Mouse (Mus musculus) lung, embryonic 14.5 days (tissue): ENCODE results near the gene Smg6. TPM values are rescaled to one million over a fixed set of nuclear protein-coding genes. Genes with fewer than 3 reads are reported as not detected.

Experiments used
- ATAC-seq: fragments of 200-750 bp; cut with Nextera tagmentation; 2 replicates; pipeline ENCODE4 v1.8.0; 2017; ENCODE audit warnings: mild to moderate bottlenecking, moderate TSS enrichment, moderate library complexity; ENCODE audit not compliant: insufficient read depth
- DNase-seq: peaks from one replicate; pipeline ENCODE4 v3.0.0-alpha.2; 2015
- H3K27ac ChIP-seq: fragments of 300-500 bp; sonication (generic); 2 replicates; pipeline ENCODE4 v1.5.1; 2014; ENCODE audit warnings: low read depth, mild to moderate bottlenecking, moderate library complexity
- H3K27me3 ChIP-seq: fragments of 300-500 bp; sonication (generic); 2 replicates; pipeline ENCODE4 v1.6.1; 2014; ENCODE audit warnings: low read length, control low read depth; ENCODE audit not compliant: insufficient read depth
- H3K36me3 ChIP-seq: fragments of 300-500 bp; sonication (generic); 2 replicates; pipeline ENCODE4 v1.6.1; 2014; ENCODE audit warnings: control low read depth; ENCODE audit not compliant: insufficient read depth
- H3K4me1 ChIP-seq: fragments of 300-500 bp; sonication (generic); 2 replicates; pipeline ENCODE4 v1.6.1; 2014; ENCODE audit warnings: antibody characterized with exemption, control low read depth; ENCODE audit not compliant: insufficient read depth
- H3K4me2 ChIP-seq: fragments of 300-500 bp; sonication (generic); 2 replicates; pipeline ENCODE4 v1.6.1; 2014; ENCODE audit warnings: mild to moderate bottlenecking
- H3K4me3 ChIP-seq: fragments of 300-500 bp; sonication (generic); 2 replicates; pipeline ENCODE4 v1.5.1; 2014; ENCODE audit warnings: low read depth, low read length
- H3K9ac ChIP-seq: fragments of 300-500 bp; sonication (generic); 2 replicates; pipeline ENCODE4 v1.6.1; 2014
- H3K9me3 ChIP-seq: fragments of 300-500 bp; sonication (generic); 2 replicates; pipeline ENCODE4 v1.6.1; 2016; ENCODE audit warnings: low read depth, low read length, control low read depth
- CTCF ChIP-seq: IDR thresholded peaks from 2 replicates; pipeline ENCODE4 v1.5.1; 2016; ENCODE audit warnings: antibody characterized with exemption, low read depth
- WGBS: fragments of 180-500 bp; shearing (Covaris S2); extraction: QIAGEN DNeasy Blood & Tissue Kit; methylation state at CpG from one replicate; pipeline ENCODE4 v1.1.7; 2014; 5-methylcytosine and 5-hydroxymethylcytosine counted together
- microRNA counts: library from miRNA; unstranded; fragments of <30 nt; microRNA quantifications from one replicate; lab custom pipeline; 2016
- microRNA-seq: library from miRNA; unstranded; fragments of <30 nt; microRNA quantifications from one replicate; pipeline ENCODE4, GENCODE M21; 2016; ENCODE audit warnings: borderline number of aligned reads
- polyA plus RNA-seq: library from polyadenylated mRNA; unstranded; fragments of >200 nt; fragmentation: Nextera tagmentation; extraction: Ambion mirVana; gene quantifications from 2 replicates; pipeline ENCODE4 v1.2.1, GENCODE M21; 2014

The Smg6 gene
- polyA plus RNA-seq, 1 experiment from 2014 or later: 16.4 TPM

GRCm38 (mm10) chr11:75213372-75214080 is 287.9 kb downstream of the Smg6 start:
- peak overlapping the region; percentile 58 for H3K27ac ChIP-seq
- peaks cover 12% of the 10 kb centered on the region for H3K4me1 ChIP-seq

More at GRCm38 (mm10) chr11:75213372-75214080, 287.9 kb downstream of the Smg6 start:
- H3K27me3 ChIP-seq: no peaks in the 10 kb centered on the region
- no peaks in the 10 kb centered on the region for H3K9me3 ChIP-seq
- no peak for TF ChIP-seq CTCF
- WGBS: 6% methylated on average over 34 of the region's 35 CpGs
- H3K4me2 ChIP-seq: peak overlapping the region; percentile 63
- H3K9ac ChIP-seq: peak overlapping the region; percentile 36
- ATAC-seq: peak; percentile 51
- DNase-seq: peak; percentile 48
- peak overlapping the region; percentile 29 for H3K4me3 ChIP-seq
- H3K36me3 ChIP-seq: no peaks in the 10 kb centered on the region

MicroRNAs within 50 kb of the gene (microRNA counts, 519-probe panel; counts per million panel counts)
- microRNA mmu-miR-132 (lab: Ali Mortazavi, UCI) (3,328 counts per million, percentile 65 among the panel's probes with 10 or more counts), microRNA mmu-miR-212 (lab: Ali Mortazavi, UCI) (30.5 counts per million)

Small RNAs within 50 kb of the gene (microRNA-seq; reads per million reads assigned to microRNA genes)
- gene Mir132 (445 reads per million, percentile 65 among the genes with 10 or more reads in this experiment), gene Mir212 (57.0 reads per million, percentile 41 among the genes with 10 or more reads in this experiment)

Other genes with a start within 250 kb of the Smg6 start
- 67.2 and 73.8 TPM in 2 replicates for gene Pafah1b1, start 201.2 kb upstream of the Smg6 start, polyA plus RNA-seq
- 39.2 and 39.8 TPM in 2 replicates for gene Mettl16, start 155.0 kb upstream of the Smg6 start, polyA plus RNA-seq
- gene Mnt, start 94.9 kb upstream of the Smg6 start, polyA plus RNA-seq: 4.3 and 4.4 TPM in 2 replicates
- gene Sgsm2, start 28.8 kb upstream of the Smg6 start, polyA plus RNA-seq: 4.8 and 5.4 TPM in 2 replicates
- 55.1 and 57.5 TPM in 2 replicates for gene Tsr1, start 27.8 kb upstream of the Smg6 start, polyA plus RNA-seq
- 22.6 and 23.6 TPM in 2 replicates for gene Srr, start 125 bp downstream of the Smg6 start, polyA plus RNA-seq
- 14.0 and 15.6 TPM in 2 replicates for gene Hic1, start 243.7 kb downstream of the Smg6 start, polyA plus RNA-seq